Mouse (Mus musculus) intestine, embryonic 15.5 days (tissue): Measurements from ENCODE around the gene Slc9a8. TPM values are rescaled to one million over a fixed set of nuclear protein-coding genes. Genes with fewer than 3 reads are reported as not detected.
A peak's percentile ranks its signal among the peaks of the same experiment; 100 is the strongest.

Experiments used
- ATAC-seq: fragments of 200-750 bp; cut with Nextera tagmentation; 2 replicates; pipeline ENCODE4 v1.8.0; 2017; ENCODE audit warnings: moderate TSS enrichment, moderate library complexity
- H3K27ac ChIP-seq: fragments of 300-500 bp; sonication (generic); 2 replicates; pipeline ENCODE4 v1.5.1; 2015; ENCODE audit warnings: mild to moderate bottlenecking, inconsistent platforms
- H3K27me3 ChIP-seq: fragments of 300-500 bp; sonication (generic); replicated peaks from 2 replicates; pipeline ENCODE4 v1.6.1; 2015; ENCODE audit warnings: inconsistent platforms
- H3K36me3 ChIP-seq: fragments of 300-500 bp; sonication (generic); 2 replicates; pipeline ENCODE4 v1.6.1; 2015; ENCODE audit warnings: inconsistent platforms
- H3K4me1 ChIP-seq: fragments of 300-500 bp; sonication (generic); replicated peaks from 2 replicates; pipeline ENCODE4 v1.6.1; 2015; ENCODE audit warnings: inconsistent platforms
- H3K4me2 ChIP-seq: fragments of 300-500 bp; sonication (generic); replicated peaks from 2 replicates; pipeline ENCODE4 v1.6.1; 2015; ENCODE audit warnings: mild to moderate bottlenecking, inconsistent platforms
- H3K4me3 ChIP-seq: fragments of 300-500 bp; sonication (generic); replicated peaks from 2 replicates; pipeline ENCODE4 v1.5.1; 2015; ENCODE audit warnings: inconsistent platforms
- H3K9ac ChIP-seq: fragments of 300-500 bp; sonication (generic); 2 replicates; pipeline ENCODE4 v1.6.1; 2015; ENCODE audit warnings: inconsistent platforms
- H3K9me3 ChIP-seq: fragments of 300-500 bp; sonication (generic); 2 replicates; pipeline ENCODE4 v1.6.1; 2016; ENCODE audit warnings: inconsistent platforms
- WGBS: fragments of 180-500 bp; shearing (Covaris S2); methylation state at CpG from one replicate; pipeline ENCODE4 v1.1.7; 2015; 5-methylcytosine and 5-hydroxymethylcytosine counted together
- polyA plus RNA-seq: library from polyadenylated mRNA; unstranded; fragments of >200 nt; fragmentation: Nextera tagmentation; extraction: Ambion mirVana; gene quantifications from 2 replicates; pipeline ENCODE4 v1.2.1, GENCODE M21; 2015

The Slc9a8 gene
- polyA plus RNA-seq, 1 experiment from 2014 or later: 19.9 TPM

DNA sequence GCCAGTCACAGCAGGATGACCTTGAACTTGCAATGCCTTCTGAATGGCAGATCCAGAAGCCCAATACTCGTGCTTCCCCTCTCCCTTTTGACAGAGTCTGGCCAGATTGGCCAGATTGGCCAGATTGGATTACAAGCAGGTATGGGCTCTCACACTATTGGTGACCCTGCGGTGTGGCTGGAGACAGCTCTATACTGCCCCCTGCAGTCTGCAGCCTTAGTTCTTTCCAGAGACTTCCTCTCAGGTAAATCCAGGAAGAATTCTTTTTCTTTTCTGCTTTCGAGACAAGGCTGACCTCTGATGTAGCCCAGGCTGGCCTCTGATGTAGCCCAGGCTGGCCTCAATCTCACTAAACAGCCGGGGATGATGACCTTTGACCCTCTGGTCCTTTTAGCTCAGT is 3.8 kb upstream of the Slc9a8 start:
- no peaks in the 10 kb centered on the region; the same call in 1 of the 2 replicates for H3K9me3 ChIP-seq
- H3K27me3 ChIP-seq: no peaks in the 10 kb centered on the region
- H3K9ac ChIP-seq: no peak overlapping the region
- WGBS: 37% methylated on average over 4 of the region's 4 CpGs
- H3K4me1 ChIP-seq: peaks cover 12% of the 10 kb centered on the region
- no peak for ATAC-seq
- no peak overlapping the region for H3K27ac ChIP-seq
- no peaks in the 10 kb centered on the region for H3K36me3 ChIP-seq
- H3K4me2 ChIP-seq: no peak overlapping the region
- H3K4me3 ChIP-seq: no peak overlapping the region

DNA sequence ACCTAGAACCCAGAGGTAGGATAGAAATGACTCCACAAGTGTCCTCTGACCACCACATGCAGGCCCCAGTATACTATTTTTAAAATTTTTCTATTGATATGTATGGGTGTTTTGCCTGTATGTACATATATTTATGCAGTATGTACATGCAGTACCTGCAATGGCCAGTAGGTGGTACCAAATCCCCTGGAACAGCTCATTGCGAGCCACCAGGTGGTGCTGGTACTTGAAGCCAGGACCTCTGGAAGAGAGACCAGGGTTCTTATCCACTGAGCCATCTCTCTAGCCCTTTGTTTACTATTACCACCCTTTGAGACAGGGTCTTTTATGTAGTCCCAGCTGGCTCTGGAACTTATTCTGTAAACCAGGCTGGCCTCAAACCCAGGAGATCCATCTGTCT is 2.3 kb upstream of the Slc9a8 start:
- 64% methylated on average over 1 of the region's 1 CpGs for WGBS

DNA sequence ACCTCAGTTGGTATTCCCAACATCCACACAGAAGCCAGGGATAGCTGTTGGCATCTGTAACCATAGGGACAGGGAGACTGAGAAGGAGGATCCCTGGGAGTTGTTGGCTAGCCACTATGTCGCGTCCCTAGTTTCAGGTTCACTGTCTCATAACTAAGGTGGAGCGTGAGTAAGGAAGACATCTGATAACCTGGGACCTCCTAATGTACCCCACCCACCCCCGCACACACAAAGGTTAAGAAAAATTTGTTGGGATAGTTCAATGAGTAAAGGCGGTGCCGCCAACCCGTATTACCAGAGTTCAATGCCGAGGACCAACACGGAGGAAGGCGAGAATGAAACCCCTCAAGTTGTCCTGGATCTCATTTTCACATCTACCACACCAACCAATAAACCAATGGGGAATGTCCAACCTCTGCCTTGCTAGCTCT is 686 bp upstream of the Slc9a8 start:
- Histone ChIP-seq H3K27me3 (no peaks in the 10 kb centered on the region), H3K4me2 (peak overlapping the region; percentile 78), H3K4me1 (peaks cover 13% of the 10 kb centered on the region), H3K4me3 (peak overlapping the region; percentile 73), H3K27ac (peak overlapping the region; percentile 96), H3K36me3 (peaks cover 13% of the 10 kb centered on the region), H3K9me3 (no peaks in the 10 kb centered on the region; the same call in 1 of the 2 replicates), H3K9ac (peak overlapping the region; percentile 95)
- ATAC-seq: no peak
- WGBS: 13% methylated on average over 10 of the region's 10 CpGs

More for the DNA sequence above, 2.3 kb upstream of the Slc9a8 start:
- Histone ChIP-seq H3K9me3 (no peaks in the 10 kb centered on the region; the same call in 1 of the 2 replicates), H3K9ac (no peak overlapping the region), H3K4me2 (no peak overlapping the region), H3K4me1 (peaks cover 13% of the 10 kb centered on the region), H3K4me3 (no peak overlapping the region), H3K36me3 (no peaks in the 10 kb centered on the region), H3K27ac (no peak overlapping the region), H3K27me3 (no peaks in the 10 kb centered on the region)
- ATAC-seq: no peak

DNA sequence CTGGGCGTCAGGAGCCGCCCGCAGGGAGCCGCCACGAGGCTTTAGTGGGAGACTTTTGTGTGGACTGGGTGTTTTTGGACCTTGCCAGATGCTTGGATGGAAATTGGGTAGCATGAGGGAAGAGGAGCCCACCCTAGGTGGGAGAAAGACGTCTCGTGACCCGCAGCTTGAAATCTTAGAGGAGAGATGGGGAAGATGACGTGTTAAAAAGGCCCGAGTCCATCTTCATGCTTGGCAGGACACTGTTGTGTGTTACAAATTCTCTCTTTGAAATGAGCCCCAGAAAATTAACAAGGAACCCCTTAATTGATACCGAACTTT is 598 bp downstream of the Slc9a8 start:
- Histone ChIP-seq H3K4me1 (peaks cover 13% of the 10 kb centered on the region), H3K36me3 (peaks cover 23% of the 10 kb centered on the region), H3K9me3 (no peaks in the 10 kb centered on the region; the same call in 1 of the 2 replicates), H3K4me3 (peak overlapping the region; percentile 73), H3K4me2 (peak overlapping the region; percentile 78), H3K27me3 (no peaks in the 10 kb centered on the region), H3K27ac (peak overlapping the region; percentile 96), H3K9ac (peak overlapping the region; percentile 95)
- ATAC-seq: no peak
- WGBS: 6% methylated on average over 11 of the region's 11 CpGs

DNA sequence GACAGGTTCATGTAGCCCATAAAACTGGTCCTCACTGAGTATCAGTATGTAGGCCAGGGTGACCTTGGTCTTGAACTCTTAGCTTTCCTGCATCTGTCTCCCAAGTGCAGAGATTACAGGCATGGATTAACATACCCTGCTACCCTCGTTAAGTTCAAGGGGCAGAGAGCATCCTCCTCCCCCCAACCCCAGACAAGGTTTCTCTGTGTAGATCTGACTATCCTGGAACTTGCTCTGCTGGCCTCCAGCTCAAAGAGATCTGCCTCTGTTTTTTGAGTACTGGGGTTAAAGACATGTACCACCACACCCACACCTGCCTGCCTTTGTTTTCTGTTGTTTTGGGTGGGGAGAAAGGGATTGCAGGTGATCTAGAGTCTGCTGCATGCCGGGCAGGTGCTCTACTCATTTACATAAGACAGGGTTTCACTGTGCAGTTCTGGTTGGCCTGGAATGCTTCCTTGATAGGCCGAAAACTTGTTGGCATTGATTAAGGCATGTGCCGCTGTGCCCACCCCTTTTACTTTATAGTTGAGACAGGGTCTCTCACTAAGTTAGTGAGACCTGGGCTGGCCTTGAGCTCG is 1.6 kb downstream of the Slc9a8 start:
- Histone ChIP-seq H3K36me3 (peaks cover 29% of the 10 kb centered on the region), H3K27me3 (no peaks in the 10 kb centered on the region), H3K27ac (no peak overlapping the region), H3K9me3 (no peaks in the 10 kb centered on the region; the same call in 1 of the 2 replicates), H3K4me1 (peaks cover 13% of the 10 kb centered on the region), H3K9ac (no peak overlapping the region), H3K4me3 (no peak overlapping the region), H3K4me2 (no peak overlapping the region)
- 85% methylated on average over 5 of the region's 5 CpGs for WGBS
- no peak for ATAC-seq

DNA sequence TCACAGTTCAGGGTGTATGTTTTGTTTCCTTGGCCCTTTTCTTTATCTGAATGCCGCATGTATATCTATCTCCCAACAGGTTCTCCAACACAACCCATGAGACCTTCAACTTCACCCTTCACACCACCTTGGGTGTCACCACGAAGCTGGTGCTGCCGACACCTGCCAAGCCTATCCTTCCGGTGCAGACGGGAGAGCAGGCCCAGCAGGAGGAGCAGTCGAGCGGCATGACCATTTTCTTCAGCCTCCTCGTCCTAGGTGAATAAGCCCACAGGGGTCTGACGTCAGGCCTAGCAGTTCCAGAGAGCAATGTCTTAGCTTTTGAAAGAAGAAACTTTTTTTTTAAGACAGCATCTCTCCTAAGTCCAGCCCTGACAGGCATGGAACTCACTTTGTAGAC is 2.5 kb downstream of the Slc9a8 start:
- 88% methylated on average over 9 of the region's 9 CpGs for WGBS
- no peak overlapping the region for H3K27ac ChIP-seq

DNA sequence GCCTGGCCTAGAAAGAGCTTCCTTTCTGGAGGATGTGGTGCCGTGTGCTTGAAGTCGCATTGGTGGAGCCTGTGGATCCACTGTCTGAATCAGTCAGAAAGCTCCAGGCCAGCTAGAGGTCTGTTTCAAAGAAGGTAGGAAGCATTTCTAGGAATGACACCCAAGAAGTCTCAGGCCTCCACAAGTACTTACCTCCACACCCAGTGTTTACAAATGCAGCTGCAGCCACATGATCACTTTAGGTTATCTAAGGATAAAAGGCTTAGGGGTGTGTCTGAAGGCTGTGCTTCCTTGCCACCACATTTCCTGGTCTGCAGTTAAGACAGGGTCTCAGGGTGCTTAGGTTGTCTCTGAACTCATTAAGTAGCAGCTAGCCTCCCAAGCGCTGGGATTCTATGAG is 3.0 kb downstream of the Slc9a8 start:
- peaks cover 29% of the 10 kb centered on the region for H3K36me3 ChIP-seq
- ATAC-seq: no peak
- no peaks in the 10 kb centered on the region for H3K27me3 ChIP-seq
- H3K9ac ChIP-seq: no peak overlapping the region
- H3K4me3 ChIP-seq: no peak overlapping the region
- H3K4me2 ChIP-seq: no peak overlapping the region
- H3K9me3 ChIP-seq: no peaks in the 10 kb centered on the region
- peaks cover 13% of the 10 kb centered on the region for H3K4me1 ChIP-seq
- no peak overlapping the region for H3K27ac ChIP-seq
- WGBS: 95% methylated on average over 3 of the region's 3 CpGs

More for the DNA sequence above, 2.5 kb downstream of the Slc9a8 start:
- H3K4me3 ChIP-seq: no peak overlapping the region
- peaks cover 29% of the 10 kb centered on the region for H3K36me3 ChIP-seq
- H3K9ac ChIP-seq: no peak overlapping the region
- no peak for ATAC-seq
- H3K4me2 ChIP-seq: no peak overlapping the region
- H3K4me1 ChIP-seq: peaks cover 13% of the 10 kb centered on the region
- no peaks in the 10 kb centered on the region; the same call in 1 of the 2 replicates for H3K9me3 ChIP-seq
- no peaks in the 10 kb centered on the region for H3K27me3 ChIP-seq

DNA sequence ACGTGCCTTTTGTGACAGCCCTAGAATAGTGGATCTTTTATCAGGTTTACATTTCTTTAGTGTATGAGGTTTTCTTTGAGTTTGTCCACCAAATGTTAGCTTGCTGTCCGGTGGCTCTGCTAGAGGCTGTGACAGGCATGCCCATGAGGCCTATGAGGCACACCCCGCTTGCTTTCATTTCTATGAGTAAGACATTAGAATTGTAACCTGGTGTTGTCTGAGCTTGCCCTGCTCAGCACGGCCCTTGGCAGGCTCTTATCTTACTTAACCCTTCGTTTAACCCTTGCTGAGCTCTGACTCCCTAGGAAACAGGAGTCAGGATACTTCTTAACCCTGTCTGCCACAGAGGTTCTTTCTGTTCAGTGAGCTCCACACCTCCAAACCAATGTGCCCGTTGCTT is 3.9 kb downstream of the Slc9a8 start:
- no peak overlapping the region for H3K4me3 ChIP-seq
- H3K27ac ChIP-seq: no peak overlapping the region
- no peaks in the 10 kb centered on the region for H3K27me3 ChIP-seq
- H3K4me2 ChIP-seq: no peak overlapping the region
- 79% methylated on average over 6 of the region's 6 CpGs for WGBS
- ATAC-seq: no peak
- H3K9me3 ChIP-seq: no peaks in the 10 kb centered on the region
- peaks cover 13% of the 10 kb centered on the region for H3K4me1 ChIP-seq
- H3K9ac ChIP-seq: no peak overlapping the region
- peaks cover 29% of the 10 kb centered on the region for H3K36me3 ChIP-seq

DNA sequence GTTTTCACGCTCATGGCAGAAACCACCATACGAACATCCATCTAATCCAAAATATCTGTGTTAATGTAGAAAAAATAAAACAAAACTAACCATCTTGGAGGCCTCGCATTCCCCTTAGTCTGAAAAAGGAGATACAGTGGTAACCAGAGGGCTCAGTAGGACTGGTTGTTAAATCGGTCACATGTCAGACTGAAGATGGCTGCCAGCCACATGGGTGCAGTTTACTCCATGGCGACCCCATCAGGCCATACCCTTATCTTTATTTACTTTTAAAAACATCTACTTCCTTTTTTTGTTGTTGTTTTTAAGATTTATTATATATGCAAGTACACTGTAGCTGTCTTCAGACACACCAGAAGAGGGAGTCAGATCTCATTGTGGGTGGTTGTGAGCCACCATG is 8.1 kb downstream of the Slc9a8 start:
- no peak for ATAC-seq

DNA sequence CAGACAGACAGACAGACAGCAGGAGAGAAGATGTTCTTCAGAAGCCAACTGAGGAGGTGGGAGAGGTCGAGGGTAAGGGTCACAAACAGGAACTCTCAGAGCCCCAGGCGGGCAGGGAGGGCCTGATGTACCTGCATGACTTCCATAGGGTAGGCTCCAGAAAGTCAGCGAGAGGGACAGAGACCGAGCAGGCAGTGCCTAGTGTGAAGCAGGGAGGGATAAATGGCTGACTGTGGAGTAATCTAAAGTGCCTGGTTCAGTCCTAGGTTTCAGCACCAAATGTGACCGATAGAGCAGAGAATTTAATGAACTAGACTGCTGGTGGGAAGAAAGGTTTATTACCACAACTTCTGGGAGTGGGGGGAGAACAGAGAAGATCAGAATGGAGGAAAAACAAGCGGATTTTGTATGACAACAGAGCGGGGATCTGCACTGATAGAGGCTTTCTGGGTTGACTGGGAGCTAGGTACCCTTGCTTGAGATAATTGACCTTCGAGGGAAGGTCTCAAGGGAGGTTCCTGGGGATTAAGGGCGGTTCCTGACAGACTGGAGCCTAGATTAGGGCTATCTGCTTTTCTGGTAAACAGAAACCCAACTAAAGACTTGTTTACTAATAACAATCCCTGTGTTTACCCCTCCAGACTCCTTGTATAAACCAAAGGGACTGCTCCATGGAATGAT is 9.4 kb downstream of the Slc9a8 start:
- Histone ChIP-seq H3K9me3 (no peaks in the 10 kb centered on the region), H3K4me1 (no peaks in the 10 kb centered on the region), H3K4me3 (no peak overlapping the region), H3K4me2 (no peak overlapping the region), H3K27ac (no peak overlapping the region), H3K36me3 (peaks cover 20% of the 10 kb centered on the region; the same call in 1 of the 2 replicates), H3K27me3 (no peaks in the 10 kb centered on the region), H3K9ac (no peak overlapping the region)
- WGBS: 54% methylated on average over 9 of the region's 9 CpGs
- 0 out of 2 replicates have a peak, but pooled peaks have one; percentile 39 for ATAC-seq

More for the DNA sequence above, 8.1 kb downstream of the Slc9a8 start:
- Histone ChIP-seq H3K27ac (no peak overlapping the region), H3K9ac (no peak overlapping the region), H3K27me3 (no peaks in the 10 kb centered on the region), H3K36me3 (peaks cover 25% of the 10 kb centered on the region), H3K9me3 (no peaks in the 10 kb centered on the region), H3K4me2 (no peak overlapping the region), H3K4me1 (no peaks in the 10 kb centered on the region), H3K4me3 (no peak overlapping the region)
- 90% methylated on average over 5 of the region's 5 CpGs for WGBS

DNA sequence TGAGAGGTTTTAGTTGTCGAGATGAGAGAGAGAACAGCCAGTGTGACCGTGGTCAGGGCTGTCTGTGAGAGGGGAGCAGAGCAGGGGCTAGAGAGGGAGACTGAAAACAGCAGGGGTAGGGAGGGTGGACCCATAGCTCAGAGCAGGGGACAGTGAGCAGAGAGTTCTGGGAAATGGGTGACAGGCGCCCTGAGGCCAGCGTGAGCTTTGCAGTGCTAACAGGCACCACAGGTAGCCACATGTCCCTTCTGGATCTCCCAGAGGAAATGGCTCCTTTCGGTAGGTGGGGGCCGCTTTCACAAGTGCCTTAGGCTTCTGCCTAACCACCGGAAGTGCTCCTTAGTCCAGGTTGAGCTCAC is 9.9 kb downstream of the Slc9a8 start:
- no peak overlapping the region for H3K9ac ChIP-seq
- no peaks in the 10 kb centered on the region for H3K4me1 ChIP-seq
- H3K4me2 ChIP-seq: no peak overlapping the region
- H3K27ac ChIP-seq: no peak overlapping the region
- peaks cover 15% of the 10 kb centered on the region; the same call in 1 of the 2 replicates for H3K36me3 ChIP-seq
- ATAC-seq: no peak
- no peak overlapping the region for H3K4me3 ChIP-seq
- H3K9me3 ChIP-seq: no peaks in the 10 kb centered on the region
- WGBS: 56% methylated on average over 7 of the region's 7 CpGs
- H3K27me3 ChIP-seq: no peaks in the 10 kb centered on the region

DNA sequence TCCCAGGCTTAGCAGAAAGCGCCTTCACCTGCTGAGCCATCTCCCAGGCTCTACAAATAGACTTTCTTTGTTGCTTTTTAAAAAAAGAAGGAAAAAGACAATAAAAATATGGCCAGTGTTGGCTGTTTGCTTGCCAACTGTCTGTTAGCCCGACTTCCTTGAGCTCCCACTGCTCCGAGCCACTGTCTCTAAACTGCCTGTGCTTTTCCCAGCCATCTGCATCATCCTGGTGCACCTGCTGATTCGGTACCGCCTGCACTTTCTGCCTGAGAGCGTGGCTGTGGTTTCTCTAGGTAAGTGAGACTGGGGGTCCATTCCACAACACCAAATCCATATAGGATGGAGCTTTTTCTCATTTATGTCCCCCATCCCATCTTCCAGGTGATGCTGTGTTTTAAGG is 13.1 kb downstream of the Slc9a8 start:
- peaks cover 12% of the 10 kb centered on the region; the same call in 1 of the 2 replicates for H3K36me3 ChIP-seq
- WGBS: 94% methylated on average over 6 of the region's 6 CpGs

DNA sequence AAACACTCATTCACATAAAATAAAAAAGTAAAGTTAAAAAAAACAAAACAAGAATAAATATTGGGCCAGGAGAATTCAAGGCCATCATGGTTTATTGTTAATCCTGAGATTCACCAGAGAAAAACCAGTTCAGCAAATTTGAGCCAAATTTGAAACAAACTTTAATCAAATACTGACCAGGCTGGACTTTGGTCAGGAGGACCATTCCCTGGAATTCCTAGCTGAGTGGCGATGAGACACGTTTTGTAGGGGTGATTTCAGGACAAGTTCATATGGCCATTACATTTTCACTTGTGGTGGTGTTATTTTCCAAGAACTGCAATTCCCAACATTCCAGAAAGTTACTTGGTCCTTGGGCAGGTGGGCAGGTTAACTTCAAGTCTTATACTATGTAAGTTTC is 14.1 kb downstream of the Slc9a8 start:
- Histone ChIP-seq H3K4me1 (no peaks in the 10 kb centered on the region), H3K27me3 (no peaks in the 10 kb centered on the region), H3K4me3 (no peak overlapping the region), H3K4me2 (no peak overlapping the region), H3K27ac (no peak overlapping the region), H3K9ac (no peak overlapping the region), H3K9me3 (no peaks in the 10 kb centered on the region), H3K36me3 (peaks cover 13% of the 10 kb centered on the region; the same call in 1 of the 2 replicates)
- ATAC-seq: no peak
- WGBS: 88% methylated on average over 2 of the region's 2 CpGs

More for the DNA sequence above, 13.1 kb downstream of the Slc9a8 start:
- H3K27me3 ChIP-seq: no peaks in the 10 kb centered on the region
- no peak overlapping the region for H3K9ac ChIP-seq
- no peak overlapping the region for H3K27ac ChIP-seq
- H3K4me2 ChIP-seq: no peak overlapping the region
- no peak overlapping the region for H3K4me3 ChIP-seq
- H3K4me1 ChIP-seq: no peaks in the 10 kb centered on the region
- ATAC-seq: no peak
- no peaks in the 10 kb centered on the region for H3K9me3 ChIP-seq
